Mouse (Mus musculus) G1E (cell line): Measurements from ENCODE around the gene Rassf2.

ENCODE experiments used
- CTCF ChIP-seq: IDR thresholded peaks from 2 replicates; pipeline ENCODE4 v1.5.1; 2012; ENCODE audit warnings: low read depth, low read length, inconsistent platforms, mixed read lengths
- GATA1 ChIP-seq: IDR thresholded peaks from 2 replicates; pipeline ENCODE4 v1.6.1; 2012; ENCODE audit warnings: borderline replicate concordance, low read length, inconsistent platforms, mixed read lengths
- GATA2 ChIP-seq: IDR thresholded peaks from 2 replicates; pipeline ENCODE4 v1.6.1; 2012; ENCODE audit warnings: low read depth, low read length, inconsistent platforms, borderline replicate concordance
- POLR2AphosphoS5 ChIP-seq: IDR thresholded peaks from 2 replicates; pipeline ENCODE4 v1.6.1; 2012; ENCODE audit warnings: low read depth, low read length, inconsistent platforms; ENCODE audit not compliant: insufficient replicate concordance

GRCm38 (mm10) chr2:132027366-132027765 is 2.7 kb downstream of the Rassf2 start:
- TF ChIP-seq CTCF (no peak), POLR2AphosphoS5 (no peak), GATA1 (no peak), GATA2 (no peak)
